Mouse (Mus musculus) layer of hippocampus, adult 9-11 months (tissue): ENCODE measurements around the gene Gpr142.

Experiments
- DNase-seq: peaks from one replicate; pipeline ENCODE4 v3.0.0; 2022

Gene Gpr142

DNA sequence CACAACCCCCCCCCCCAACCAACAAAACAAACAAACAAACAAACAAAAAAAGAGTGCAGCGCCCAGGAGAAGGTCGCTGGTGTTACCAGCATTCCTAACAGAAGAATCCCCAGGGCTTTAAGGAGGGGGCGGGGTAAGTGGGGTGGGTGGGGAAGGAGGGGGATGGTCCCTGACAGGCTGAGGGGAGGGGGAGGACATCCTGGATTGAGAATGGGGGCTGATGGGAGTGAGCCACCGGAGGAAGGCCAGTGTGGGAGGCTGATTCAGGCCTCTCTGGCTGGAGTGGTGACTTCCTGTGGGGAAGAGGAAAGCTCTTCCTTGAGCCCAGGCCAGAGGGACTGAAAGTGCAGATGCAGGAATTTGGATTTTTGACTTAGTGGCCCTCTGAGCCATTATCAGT, 47.6 kb downstream of the Gpr142 start:
- no peak for DNase-seq

DNA sequence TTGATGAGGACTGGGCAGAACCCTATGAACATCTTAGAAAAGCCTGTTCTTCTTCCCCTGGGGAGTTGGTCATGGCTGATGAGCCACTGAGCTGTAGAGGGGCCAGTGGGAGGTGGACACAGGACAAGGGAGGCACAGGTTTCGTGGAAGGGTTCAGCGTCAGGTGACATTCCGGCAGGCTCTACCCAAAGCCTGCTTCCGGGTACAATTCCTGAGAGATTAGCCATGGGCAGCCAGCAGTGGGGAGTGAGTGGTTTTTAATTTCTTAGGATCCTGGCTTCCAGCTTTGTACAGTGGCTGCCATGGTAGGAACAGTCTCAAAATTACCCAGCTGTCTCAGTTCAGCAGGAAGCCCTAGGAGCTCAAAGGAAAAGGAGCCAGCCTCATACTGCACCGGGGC, 48.3 kb downstream of the Gpr142 start:
- no peak for DNase-seq

DNA sequence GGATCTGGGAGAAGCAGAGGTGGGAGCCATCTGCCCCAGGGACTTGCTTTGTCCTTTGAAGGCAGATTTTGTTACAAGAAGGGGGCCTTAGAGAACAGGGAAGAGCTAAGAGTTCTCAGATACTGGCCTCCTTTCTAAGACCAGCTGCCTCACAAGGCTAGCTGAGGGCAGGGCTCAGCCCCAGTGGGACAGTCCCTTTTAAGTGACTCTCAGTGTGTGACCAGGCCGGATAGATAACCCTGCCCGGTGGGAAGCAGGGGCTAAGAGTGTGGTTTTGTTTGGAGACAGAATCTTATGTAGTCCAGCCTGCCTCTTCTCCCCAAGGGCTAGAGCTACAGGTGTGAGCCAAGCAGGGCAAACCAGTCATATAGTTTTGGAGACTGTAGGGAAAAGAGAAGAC, 50.8 kb downstream of the Gpr142 start:
- no peak for DNase-seq

DNA sequence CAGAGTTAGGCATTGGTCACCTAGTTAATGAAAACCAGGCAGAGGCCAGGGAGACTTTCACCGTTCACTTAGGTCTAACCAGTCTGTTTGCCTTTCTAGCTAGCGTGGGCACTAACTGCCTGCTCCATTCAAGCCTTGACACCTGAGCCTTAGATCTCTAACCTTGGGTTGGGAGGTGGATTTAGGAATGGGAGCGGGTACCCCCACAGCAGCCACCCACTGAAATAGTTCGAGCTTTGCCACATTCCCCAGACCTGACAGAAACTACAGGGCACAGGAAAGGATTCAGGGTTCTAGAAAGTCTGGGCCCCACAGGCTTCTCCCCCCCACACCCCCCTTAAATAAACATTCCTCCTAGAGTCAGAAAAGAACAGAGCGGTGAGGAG, 51.3 kb downstream of the Gpr142 start:
- no peak for DNase-seq

DNA sequence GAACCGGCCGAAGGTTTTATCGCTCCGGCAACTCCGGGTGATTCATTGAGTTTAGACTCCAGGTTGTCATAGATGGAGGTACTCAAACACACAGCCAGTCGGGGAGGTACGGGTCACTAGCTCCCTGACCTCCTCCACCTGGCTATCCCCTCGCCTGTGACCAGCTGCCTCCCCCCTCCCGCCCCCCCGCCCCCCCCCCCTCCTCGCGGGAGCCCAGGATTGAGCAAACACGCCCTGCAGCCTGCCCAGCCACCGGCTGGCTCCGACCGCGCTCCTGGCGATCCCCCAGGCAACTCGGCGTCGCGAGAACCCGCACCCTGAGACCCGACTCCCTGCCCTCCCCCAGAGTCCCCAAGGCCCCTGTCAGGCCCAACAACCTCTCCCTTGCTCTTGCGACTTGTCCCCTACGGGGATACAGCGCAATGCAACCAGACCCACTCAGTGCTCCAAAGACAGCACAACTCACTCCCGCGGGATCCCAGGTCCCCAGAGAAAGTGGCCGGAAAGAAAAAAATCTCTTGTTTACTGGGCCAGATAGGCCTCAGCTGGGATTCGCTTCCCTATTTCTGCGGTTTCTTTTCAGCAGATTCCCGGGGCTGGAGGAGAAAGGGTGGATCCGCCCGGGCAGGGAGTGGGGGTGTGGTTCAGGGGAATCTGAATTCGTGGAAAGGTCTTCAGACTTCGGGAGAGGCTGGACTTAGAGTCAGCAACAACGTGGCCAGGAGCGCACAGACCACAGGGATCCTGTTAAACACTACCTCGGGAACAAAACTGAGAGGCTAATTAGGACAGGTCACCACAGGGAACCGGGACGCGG, 51.9 kb downstream of the Gpr142 start, which contains the start of gene Gprc5c:
TSS of gene Gprc5c (plus strand) at position 701 of the 817 bp plus-strand sequence.
- DNase-seq = no peak

DNA sequence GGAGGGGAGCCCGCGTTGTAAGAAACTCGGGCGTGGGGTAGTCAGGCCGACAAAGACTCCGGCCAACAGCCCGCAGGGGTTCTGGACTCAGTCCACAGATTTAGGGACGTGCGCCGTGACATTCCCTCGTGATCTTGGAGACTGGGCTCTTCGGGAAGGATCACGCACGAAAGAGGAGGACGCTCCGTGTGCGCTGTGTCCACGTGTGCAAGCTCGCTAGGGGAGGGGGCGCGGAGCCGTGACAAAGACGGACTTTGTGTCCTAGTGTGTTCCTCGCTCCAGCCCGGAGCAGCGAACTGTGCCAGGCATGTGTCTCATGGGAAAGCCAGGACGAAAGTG, 52.5 kb downstream of the Gpr142 start:
- DNase-seq = no peak

DNA sequence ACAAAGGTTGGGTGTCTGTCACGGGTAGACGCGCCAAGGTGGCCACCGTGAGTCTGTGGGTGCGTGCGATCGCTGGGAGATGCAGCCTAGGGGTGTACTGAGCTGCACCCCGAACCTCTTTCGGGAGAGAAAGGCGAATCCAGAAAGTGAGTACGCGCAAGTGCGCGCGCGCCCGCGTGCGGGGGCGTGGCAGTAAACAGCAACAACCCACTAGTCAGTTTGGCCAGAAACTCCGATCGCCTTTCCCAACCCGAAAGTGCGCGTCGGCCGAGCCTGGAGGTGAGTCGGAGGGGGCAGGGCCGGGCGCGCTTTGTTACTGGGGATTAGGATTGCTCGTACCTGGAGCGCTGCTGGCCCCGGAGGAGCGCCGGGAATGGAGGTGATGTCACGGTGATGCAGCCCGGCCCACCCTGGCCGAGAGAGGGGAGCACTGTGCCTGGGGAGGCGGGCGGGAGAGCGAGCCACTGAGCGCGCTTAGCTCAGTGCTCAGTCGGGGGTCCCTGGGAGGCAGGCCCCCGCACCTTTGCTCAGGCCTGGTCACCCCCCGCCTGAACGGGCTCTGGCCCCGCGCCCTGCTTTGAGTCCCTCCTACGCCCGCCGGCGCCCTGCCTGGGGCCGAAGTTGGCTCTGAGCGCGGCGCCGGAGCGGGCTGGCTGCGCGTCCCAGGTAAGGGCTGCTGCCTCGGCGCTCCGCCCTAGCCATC, 53.0 kb downstream of the Gpr142 start:
- no peak for DNase-seq

DNA sequence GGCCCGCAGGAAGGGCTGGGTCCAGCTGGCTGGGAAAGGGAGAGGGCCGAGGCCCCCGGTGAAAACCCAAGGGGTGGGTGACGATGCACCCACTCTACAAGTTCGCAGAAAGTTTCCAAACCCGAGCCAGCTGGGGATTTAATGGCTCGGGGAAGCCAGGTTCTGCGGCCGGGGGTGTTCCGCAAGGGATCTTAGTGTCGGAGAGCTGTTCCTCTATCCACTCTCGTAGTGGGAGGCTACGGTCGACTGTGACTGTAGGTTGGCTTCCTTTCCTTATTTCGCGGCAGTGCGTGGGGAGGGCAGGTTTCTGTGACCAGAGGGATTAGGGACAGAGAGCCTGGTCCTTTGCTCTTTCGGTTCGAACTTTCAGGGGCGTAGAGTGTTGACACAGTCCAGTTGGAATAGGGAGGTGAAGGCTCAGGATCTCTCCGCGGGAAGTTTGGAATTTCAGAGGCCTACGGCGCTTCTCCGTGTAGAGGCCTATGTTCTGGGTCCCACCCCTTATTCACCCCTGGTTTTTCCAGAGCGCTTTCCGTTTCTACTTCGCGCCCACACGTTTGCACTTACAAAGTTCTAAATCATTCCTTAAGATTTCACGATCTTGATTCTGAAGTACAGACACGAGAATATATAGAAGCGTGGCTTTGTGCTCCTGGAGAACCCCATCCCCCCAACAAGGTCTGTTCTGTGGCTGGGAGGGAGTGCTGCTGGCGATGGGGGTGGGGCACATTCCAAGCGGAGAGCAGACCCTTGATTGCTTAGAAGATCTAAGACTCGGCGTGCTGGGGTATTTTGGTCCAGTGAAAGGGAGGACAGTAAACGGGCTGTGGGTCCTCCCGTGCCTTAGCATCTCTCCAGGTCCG, 53.8 kb downstream of the Gpr142 start:
- no peak for DNase-seq

DNA sequence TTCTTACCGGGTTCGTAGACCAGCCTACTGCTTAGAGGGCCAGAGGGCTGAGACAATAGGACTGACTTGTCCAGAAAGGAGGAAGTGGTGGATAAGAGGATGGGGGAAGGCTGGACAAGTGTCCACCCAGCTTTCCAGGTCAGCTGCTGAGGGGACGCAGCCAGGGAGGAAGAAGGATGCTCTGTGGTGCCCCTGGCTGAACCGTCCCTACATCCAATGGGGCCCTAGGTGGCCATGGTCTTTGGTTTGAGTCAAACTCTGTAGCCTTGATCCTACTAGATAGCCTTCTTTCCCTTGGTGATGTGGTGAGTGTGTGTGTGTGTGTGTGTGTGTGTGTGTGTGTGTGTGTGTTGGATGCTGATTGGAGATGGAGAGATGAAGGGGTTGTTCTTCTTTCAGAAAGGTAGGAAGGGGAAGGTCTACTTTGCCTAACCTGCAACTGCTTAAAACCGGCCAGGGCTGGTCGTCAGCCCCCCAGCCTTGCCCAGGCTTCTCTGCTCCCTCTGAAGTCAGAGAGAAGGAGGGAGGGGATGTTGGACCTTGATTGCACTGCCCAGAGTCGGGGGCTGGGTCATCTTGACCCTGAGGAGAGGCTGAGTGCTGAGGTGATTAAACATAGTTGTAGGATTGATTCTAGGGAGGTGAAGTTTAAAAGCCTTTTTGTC, 54.6 kb downstream of the Gpr142 start:
- DNase-seq = no peak

DNA sequence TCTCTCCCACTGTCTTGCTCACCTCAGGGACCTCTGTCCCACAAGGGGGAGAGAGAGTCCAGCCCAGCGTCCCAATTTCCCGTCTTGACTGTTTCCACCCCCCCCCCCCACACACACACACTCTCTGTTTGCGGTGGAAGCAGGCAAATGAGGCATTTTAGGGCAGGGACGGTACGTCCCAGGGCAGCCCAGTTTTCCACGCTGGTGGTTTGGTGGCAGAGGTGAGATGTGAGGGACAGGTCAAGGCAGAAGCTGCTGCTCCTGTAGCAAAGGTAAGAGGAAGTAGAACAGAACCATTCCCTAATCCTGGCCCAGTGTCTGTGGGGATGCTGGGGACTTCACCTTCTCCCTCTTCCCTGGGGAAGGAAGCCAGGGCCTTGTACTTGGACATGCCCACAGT, 55.9 kb downstream of the Gpr142 start:
- no peak for DNase-seq

DNA sequence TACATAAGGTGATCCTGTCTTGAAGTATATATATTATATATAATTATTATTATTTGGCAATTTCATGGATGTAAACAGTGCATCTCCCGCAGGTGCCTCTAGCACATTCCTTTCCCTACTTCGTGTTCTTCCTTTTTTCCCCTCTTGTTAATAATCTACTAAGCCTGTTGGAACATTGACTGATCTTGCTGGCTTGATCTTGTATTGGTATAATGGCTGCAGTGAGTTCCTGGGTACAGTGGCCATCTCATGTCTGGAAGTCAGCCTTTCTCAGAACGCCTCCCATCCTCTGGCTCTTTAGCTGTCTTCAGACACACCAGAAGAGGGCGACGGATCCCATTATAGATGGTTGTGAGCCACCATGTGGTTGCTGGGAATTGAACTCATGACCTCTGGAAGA, 57.4 kb downstream of the Gpr142 start:
- DNase-seq = no peak
